Mouse (Mus musculus) limb, embryonic 15.5 days (tissue): ENCODE measurements around the gene Lbp. TPM values are rescaled to one million over a fixed set of nuclear protein-coding genes. Genes with fewer than 3 reads are reported as not detected.

Experiments used
- ATAC-seq: fragments of 200-750 bp; cut with Nextera tagmentation; 2 replicates; pipeline ENCODE4 v1.8.0; 2017; ENCODE audit warnings: low read depth, moderate TSS enrichment; ENCODE audit not compliant: insufficient number of reproducible peaks, low FRiP score, low TSS enrichment
- H3K27ac ChIP-seq: fragments of 300-500 bp; sonication (generic); 2 replicates; pipeline ENCODE4 v1.5.1; 2015; ENCODE audit warnings: moderate library complexity, mild to moderate bottlenecking, inconsistent platforms
- H3K27me3 ChIP-seq: fragments of 300-500 bp; sonication (generic); 2 replicates; pipeline ENCODE4 v1.6.1; 2015; ENCODE audit warnings: inconsistent platforms
- H3K36me3 ChIP-seq: fragments of 300-500 bp; sonication (generic); 2 replicates; pipeline ENCODE4 v1.6.1; 2015; ENCODE audit warnings: inconsistent platforms
- H3K4me1 ChIP-seq: fragments of 300-500 bp; sonication (generic); 2 replicates; pipeline ENCODE4 v1.6.1; 2015; ENCODE audit warnings: inconsistent platforms
- H3K4me2 ChIP-seq: fragments of 300-500 bp; sonication (generic); 2 replicates; pipeline ENCODE4 v1.6.1; 2015; ENCODE audit warnings: mild to moderate bottlenecking, inconsistent platforms
- H3K4me3 ChIP-seq: fragments of 300-500 bp; sonication (generic); 2 replicates; pipeline ENCODE4 v1.5.1; 2015; ENCODE audit warnings: mild to moderate bottlenecking, inconsistent platforms
- H3K9ac ChIP-seq: fragments of 300-500 bp; sonication (generic); 2 replicates; pipeline ENCODE4 v1.6.1; 2015; ENCODE audit warnings: inconsistent platforms
- H3K9me3 ChIP-seq: fragments of 300-500 bp; sonication (generic); 2 replicates; pipeline ENCODE4 v1.6.1; 2016; ENCODE audit warnings: inconsistent platforms
- WGBS: fragments of 180-500 bp; shearing (Covaris S2); methylation state at CpG from one replicate; pipeline ENCODE4 v1.1.7; 2015; 5-methylcytosine and 5-hydroxymethylcytosine counted together
- polyA plus RNA-seq: library from polyadenylated mRNA; unstranded; fragments of >200 nt; fragmentation: Nextera tagmentation; extraction: Ambion mirVana; gene quantifications from 2 replicates; pipeline ENCODE4 v1.2.1, GENCODE M21; 2015

Lbp gene
- polyA plus RNA-seq, 1 experiment from 2014 or later, result 3.8 TPM

- Histone ChIP-seq H3K4me3 (no peak overlapping the region), H3K36me3 (0 out of 2 replicates have a peak, but pooled peaks cover 5% of the 10 kb centered on the region), H3K4me1 (no peaks in the 10 kb centered on the region), H3K27me3 (no peaks in the 10 kb centered on the region), H3K27ac (no peak overlapping the region), H3K9ac (no peak overlapping the region), H3K9me3 (no peaks in the 10 kb centered on the region), H3K4me2 (no peak overlapping the region)
- 3% methylated on average over 6 of the region's 6 CpGs for WGBS
- ATAC-seq, result no peak
These were observed 41.6 kb downstream of the Lbp start for GRCm38 (mm10) chr2:158347868-158348267.

GRCm38 (mm10) chr2:158352801-158353520, 46.7 kb downstream of the Lbp start:
- ATAC-seq, result no peak
- 77% methylated on average over 3 of the region's 3 CpGs for WGBS
- H3K9me3 ChIP-seq, result no peaks in the 10 kb centered on the region
- no peaks in the 10 kb centered on the region for H3K4me1 ChIP-seq
- no peak overlapping the region for H3K27ac ChIP-seq
- H3K9ac ChIP-seq, result no peak overlapping the region
- H3K36me3 ChIP-seq, result peaks cover 49% of the 10 kb centered on the region
- H3K4me3 ChIP-seq, result no peak overlapping the region
- H3K4me2 ChIP-seq, result no peak overlapping the region
- no peaks in the 10 kb centered on the region for H3K27me3 ChIP-seq

GRCm38 (mm10) chr2:158354348-158355114, 48.2 kb downstream of the Lbp start:
- no peak overlapping the region for H3K4me3 ChIP-seq
- H3K27me3 ChIP-seq, result no peaks in the 10 kb centered on the region
- no peak for ATAC-seq

GRCm38 (mm10) chr2:158355238-158355637, 48.9 kb downstream of the Lbp start:
- peaks cover 71% of the 10 kb centered on the region for H3K36me3 ChIP-seq
- no peak overlapping the region for H3K9ac ChIP-seq
- H3K27ac ChIP-seq, result no peak overlapping the region
- no peaks in the 10 kb centered on the region for H3K27me3 ChIP-seq
- H3K4me2 ChIP-seq, result no peak overlapping the region
- ATAC-seq, result no peak
- H3K4me3 ChIP-seq, result no peak overlapping the region
- H3K9me3 ChIP-seq, result no peaks in the 10 kb centered on the region
- H3K4me1 ChIP-seq, result peaks cover 21% of the 10 kb centered on the region
- 88% methylated on average over 2 of the region's 2 CpGs for WGBS

More at GRCm38 (mm10) chr2:158354348-158355114, 48.2 kb downstream of the Lbp start:
- 82% methylated on average over 7 of the region's 7 CpGs for WGBS
- no peak overlapping the region for H3K27ac ChIP-seq
- H3K9me3 ChIP-seq, result no peaks in the 10 kb centered on the region
- H3K36me3 ChIP-seq, result peaks cover 64% of the 10 kb centered on the region
- H3K4me2 ChIP-seq, result no peak overlapping the region
- H3K9ac ChIP-seq, result no peak overlapping the region
- H3K4me1 ChIP-seq, result peaks cover 14% of the 10 kb centered on the region

GRCm38 (mm10) chr2:158356121-158356520, 49.8 kb downstream of the Lbp start:
- Histone ChIP-seq H3K9ac (no peak overlapping the region), H3K4me3 (no peak overlapping the region), H3K36me3 (peaks cover 71% of the 10 kb centered on the region), H3K9me3 (no peaks in the 10 kb centered on the region), H3K4me1 (peaks cover 24% of the 10 kb centered on the region), H3K27me3 (no peaks in the 10 kb centered on the region), H3K27ac (no peak overlapping the region), H3K4me2 (no peak overlapping the region)
- ATAC-seq, result no peak
- 88% methylated on average over 5 of the region's 5 CpGs for WGBS

- Histone ChIP-seq H3K4me2 (peak overlapping the region; percentile 61), H3K27me3 (no peaks in the 10 kb centered on the region), H3K27ac (no peak overlapping the region), H3K9me3 (no peaks in the 10 kb centered on the region), H3K4me1 (peaks cover 28% of the 10 kb centered on the region), H3K9ac (peak overlapping the region; percentile 77), H3K4me3 (peak overlapping the region; percentile 60), H3K36me3 (peaks cover 52% of the 10 kb centered on the region)
- WGBS, result 67% methylated on average over 12 of the region's 12 CpGs
- no peak for ATAC-seq
These were observed 53.7 kb downstream of the Lbp start for GRCm38 (mm10) chr2:158359757-158360620.

- H3K9me3 ChIP-seq, result no peaks in the 10 kb centered on the region
- ATAC-seq, result peak; percentile 84
- no peaks in the 10 kb centered on the region for H3K27me3 ChIP-seq
- peak overlapping the region; percentile 77 for H3K9ac ChIP-seq
- peaks cover 28% of the 10 kb centered on the region for H3K4me1 ChIP-seq
- peak overlapping the region; percentile 61 for H3K4me2 ChIP-seq
- under 1% methylated on average over 41 of the region's 41 CpGs for WGBS
- H3K36me3 ChIP-seq, result peaks cover 41% of the 10 kb centered on the region
- peak overlapping the region; percentile 60 for H3K4me3 ChIP-seq
- peak overlapping the region; percentile 88 for H3K27ac ChIP-seq
These were observed 54.8 kb downstream of the Lbp start for GRCm38 (mm10) chr2:158360873-158361677.

- H3K4me3 ChIP-seq, result peak overlapping the region; percentile 60
- H3K9me3 ChIP-seq, result no peaks in the 10 kb centered on the region
- peaks cover 34% of the 10 kb centered on the region for H3K36me3 ChIP-seq
- peak; percentile 35; the same call in 1 of the 2 replicates for ATAC-seq
- peak overlapping the region; percentile 88 for H3K27ac ChIP-seq
- H3K9ac ChIP-seq, result no peak overlapping the region
- peak overlapping the region; percentile 61 for H3K4me2 ChIP-seq
- H3K4me1 ChIP-seq, result peaks cover 28% of the 10 kb centered on the region
- WGBS, result 30% methylated on average over 8 of the region's 8 CpGs
- H3K27me3 ChIP-seq, result no peaks in the 10 kb centered on the region
These were observed 55.5 kb downstream of the Lbp start for GRCm38 (mm10) chr2:158361678-158362320.

- Histone ChIP-seq H3K9ac (no peak overlapping the region), H3K27ac (no peak overlapping the region), H3K4me1 (peaks cover 17% of the 10 kb centered on the region), H3K9me3 (no peaks in the 10 kb centered on the region), H3K4me3 (no peak overlapping the region), H3K4me2 (no peak overlapping the region), H3K36me3 (peaks cover 10% of the 10 kb centered on the region), H3K27me3 (no peaks in the 10 kb centered on the region)
- 77% methylated on average over 4 of the region's 4 CpGs for WGBS
- ATAC-seq, result no peak
These were observed 57.9 kb downstream of the Lbp start for GRCm38 (mm10) chr2:158364175-158364574.

GRCm38 (mm10) chr2:158365099-158365850, 59.0 kb downstream of the Lbp start:
- H3K4me3 ChIP-seq, result no peak overlapping the region
- no peak overlapping the region for H3K9ac ChIP-seq
- H3K27me3 ChIP-seq, result no peaks in the 10 kb centered on the region
- 72% methylated on average over 12 of the region's 12 CpGs for WGBS
- no peak overlapping the region for H3K27ac ChIP-seq
- H3K36me3 ChIP-seq, result no peaks in the 10 kb centered on the region
- no peak overlapping the region for H3K4me2 ChIP-seq
- ATAC-seq, result no peak
- no peaks in the 10 kb centered on the region for H3K9me3 ChIP-seq
- H3K4me1 ChIP-seq, result peaks cover 6% of the 10 kb centered on the region
